ENCODE assay signal across 8 mouse cellular contexts in the genomic region with DNA sequence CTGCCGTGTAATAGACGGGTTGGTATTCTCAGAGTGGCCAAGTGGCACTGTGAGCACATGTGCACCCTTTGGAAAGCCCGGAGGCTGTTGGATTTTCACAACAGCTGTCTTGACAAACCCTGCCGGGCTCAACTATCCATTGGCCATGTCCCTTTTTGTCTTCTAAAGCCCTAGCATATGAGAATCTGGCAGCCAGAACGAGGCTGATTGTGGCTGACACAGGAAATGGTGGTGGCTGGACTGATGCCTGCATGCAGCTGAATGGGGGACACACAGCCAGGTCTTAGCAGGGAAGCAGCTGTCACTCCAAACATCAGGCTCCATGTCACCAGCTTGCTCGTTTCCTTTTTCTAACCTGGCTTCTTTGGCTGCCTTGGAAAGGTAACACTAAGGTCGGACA. TPM values are rescaled to one million over a fixed set of nuclear protein-coding genes. Genes with fewer than 3 reads are reported as not detected.
DNase-seq lines count a peak whose midpoint lies in the region; ATAC-seq and TF ChIP-seq lines count a peak whose summit lies in the region.

No protein-coding gene starts in this region.

- no peak for TF ChIP-seq POLR2A in limb, embryonic 14.5 days (IDR thresholded peaks at IDR 0.05; ENCODE audit: borderline replicate concordance, extremely low read depth, insufficient read depth, insufficient read length)

- no peak overlapping the region for H3K4me3 ChIP-seq in limb, embryonic 14.5 days (replicated peaks; ENCODE audit: low read length)
- H3K4me3 ChIP-seq in limb, embryonic 10.5 days: no peak overlapping the region
- no peak overlapping the region for H3K4me3 ChIP-seq in heart, embryonic 16.5 days (ENCODE audit: low read length)
- no peak overlapping the region for H3K4me3 ChIP-seq in lung, embryonic 16.5 days (ENCODE audit: low read length)
- H3K4me3 ChIP-seq in intestine, embryonic 15.5 days (replicated peaks): no peak overlapping the region

- H3K36me3 ChIP-seq in limb, embryonic 14.5 days (ENCODE audit: control insufficient read depth, insufficient read depth, low read length): no peaks in the 10 kb centered on the region
- H3K36me3 ChIP-seq in limb, embryonic 10.5 days: peaks cover 5% of the 10 kb centered on the region
- H3K36me3 ChIP-seq in heart, embryonic 16.5 days (ENCODE audit: control insufficient read depth, insufficient read depth): no peaks in the 10 kb centered on the region
- peaks cover under 1% of the 10 kb centered on the region; the same call in 1 of the 2 replicates for H3K36me3 ChIP-seq in lung, embryonic 16.5 days (ENCODE audit: control insufficient read depth, insufficient read depth, low read length)
- no peaks in the 10 kb centered on the region for H3K36me3 ChIP-seq in intestine, embryonic 15.5 days

- no peak overlapping the region for H3K27ac ChIP-seq in limb, embryonic 14.5 days (replicated peaks; ENCODE audit: low read depth, low read length)
- H3K27ac ChIP-seq in limb, embryonic 10.5 days: no peak overlapping the region
- H3K27ac ChIP-seq in heart, embryonic 16.5 days (ENCODE audit: low read length): peak overlapping the region; percentile 96
- H3K27ac ChIP-seq in lung, embryonic 16.5 days (ENCODE audit: low read length): peak overlapping the region; percentile 25; the same call in 1 of the 2 replicates
- no peak overlapping the region for H3K27ac ChIP-seq in intestine, embryonic 15.5 days

- H3K9ac ChIP-seq in limb, embryonic 14.5 days (ENCODE audit: low read depth, low read length, severe bottlenecking): no peak overlapping the region
- no peak overlapping the region for H3K9ac ChIP-seq in heart, embryonic 16.5 days (ENCODE audit: low read length)
- H3K9ac ChIP-seq in lung, embryonic 16.5 days (ENCODE audit: low read length): no peak overlapping the region
- H3K9ac ChIP-seq in intestine, embryonic 15.5 days: no peak overlapping the region

- peak; percentile 54 for DNase-seq in limb, embryonic 14.5 days (ENCODE audit: low spot score)
- no peak for DNase-seq in limb, embryonic 10.5 days (ENCODE audit: low spot score)
- DNase-seq in cerebellum, adult 9-11 months: peak; percentile 65
- no peak for DNase-seq in embryo, embryonic 11 days
- no peak for DNase-seq in MN1 (ENCODE audit: low spot score)

- H3K4me2 ChIP-seq in limb, embryonic 14.5 days (replicated peaks; ENCODE audit: low read depth, low read length, severe bottlenecking): no peak overlapping the region
- H3K4me2 ChIP-seq in heart, embryonic 16.5 days (ENCODE audit: low read depth, low read length): peak overlapping the region; percentile 77; the same call in 1 of the 2 replicates
- H3K4me2 ChIP-seq in lung, embryonic 16.5 days (ENCODE audit: low read depth, low read length): peak overlapping the region; percentile 33; the same call in 1 of the 2 replicates
- no peak overlapping the region; the same call in 1 of the 2 replicates for H3K4me2 ChIP-seq in intestine, embryonic 15.5 days (replicated peaks)

- H3K4me1 ChIP-seq in limb, embryonic 14.5 days (ENCODE audit: control insufficient read depth, insufficient read depth, low read length): peaks cover 10% of the 10 kb centered on the region; the same call in 1 of the 2 replicates
- peaks cover 42% of the 10 kb centered on the region for H3K4me1 ChIP-seq in limb, embryonic 10.5 days
- peaks cover 35% of the 10 kb centered on the region for H3K4me1 ChIP-seq in heart, embryonic 16.5 days (ENCODE audit: control insufficient read depth, insufficient read depth, low read length)
- peaks cover 30% of the 10 kb centered on the region for H3K4me1 ChIP-seq in lung, embryonic 16.5 days (replicated peaks; ENCODE audit: control insufficient read depth, insufficient read depth, low read length)
- H3K4me1 ChIP-seq in intestine, embryonic 15.5 days (replicated peaks): peaks cover 18% of the 10 kb centered on the region

- 47% methylated on average over 7 of the region's 7 CpGs for WGBS in limb, embryonic 14.5 days
- WGBS in limb, embryonic 10.5 days: 66% methylated on average over 7 of the region's 7 CpGs
- 20% methylated on average over 7 of the region's 7 CpGs for WGBS in heart, embryonic 16.5 days
- WGBS in lung, embryonic 16.5 days: 20% methylated on average over 7 of the region's 7 CpGs
- 55% methylated on average over 7 of the region's 7 CpGs for WGBS in intestine, embryonic 15.5 days

- no peaks in the 10 kb centered on the region for H3K9me3 ChIP-seq in limb, embryonic 14.5 days (ENCODE audit: control insufficient read depth, low read length)
- no peaks in the 10 kb centered on the region for H3K9me3 ChIP-seq in limb, embryonic 10.5 days (replicated peaks)
- H3K9me3 ChIP-seq in heart, embryonic 16.5 days (replicated peaks; ENCODE audit: control insufficient read depth, low read length): no peaks in the 10 kb centered on the region
- H3K9me3 ChIP-seq in lung, embryonic 16.5 days (ENCODE audit: control insufficient read depth, low read length): no peaks in the 10 kb centered on the region
- no peaks in the 10 kb centered on the region for H3K9me3 ChIP-seq in intestine, embryonic 15.5 days

- H3K27me3 ChIP-seq in limb, embryonic 14.5 days (ENCODE audit: control insufficient read depth, insufficient read depth, low read length): no peaks in the 10 kb centered on the region
- no peaks in the 10 kb centered on the region for H3K27me3 ChIP-seq in limb, embryonic 10.5 days (ENCODE audit: low read depth, poor library complexity, severe bottlenecking)
- H3K27me3 ChIP-seq in heart, embryonic 16.5 days (ENCODE audit: control insufficient read depth, insufficient read depth, low read length): no peaks in the 10 kb centered on the region
- no peaks in the 10 kb centered on the region for H3K27me3 ChIP-seq in lung, embryonic 16.5 days (ENCODE audit: control insufficient read depth, insufficient read depth, low read depth, low read length)
- H3K27me3 ChIP-seq in intestine, embryonic 15.5 days (replicated peaks): no peaks in the 10 kb centered on the region

- ATAC-seq in limb, embryonic 14.5 days (ENCODE audit: low FRiP score, low read depth): no peak
- ATAC-seq in heart, embryonic 16.5 days (replicated peaks; ENCODE audit: extremely low read depth, insufficient read depth, low FRiP score): no peak
- ATAC-seq in lung, embryonic 16.5 days (ENCODE audit: low read depth): no peak
- ATAC-seq in intestine, embryonic 15.5 days: no peak

RNA-seq across cellular contexts. Expression of gene Prkar1a, which starts 0.7 kb away (rescaled TPM):
- 194 and 204 TPM in 2 replicates for polyA plus RNA-seq in limb, embryonic 14.5 days (2012; rRNA removed)
- 359 and 369 TPM in 2 replicates for polyA plus RNA-seq in limb, embryonic 14.5 days (2014; fragmentation: Nextera tagmentation; extraction: Ambion mirVana)
- 290 and 338 TPM in 2 replicates for polyA plus RNA-seq in limb, embryonic 10.5 days (2016; fragmentation: Nextera tagmentation; extraction: Ambion mirVana)
- 455 and 485 TPM in 2 replicates for polyA plus RNA-seq in heart, embryonic 16.5 days (2015; fragmentation: Nextera tagmentation; extraction: Ambion mirVana)
- 393 and 407 TPM in 2 replicates for polyA plus RNA-seq in lung, embryonic 16.5 days (2015; fragmentation: Nextera tagmentation; extraction: Ambion mirVana)
- 270 and 286 TPM in 2 replicates for polyA plus RNA-seq in intestine, embryonic 15.5 days (2015; fragmentation: Nextera tagmentation; extraction: Ambion mirVana)

RNA-seq across cellular contexts. Expression of gene Wipi1, which starts 36.7 kb away (rescaled TPM):
- polyA plus RNA-seq in limb, embryonic 14.5 days (2012; rRNA removed): 37.5 and 38.1 TPM in 2 replicates
- polyA plus RNA-seq in limb, embryonic 14.5 days (2014; fragmentation: Nextera tagmentation; extraction: Ambion mirVana): 36.9 and 37.9 TPM in 2 replicates
- polyA plus RNA-seq in limb, embryonic 10.5 days (2016; fragmentation: Nextera tagmentation; extraction: Ambion mirVana): 33.3 and 42.3 TPM in 2 replicates
- polyA plus RNA-seq in heart, embryonic 16.5 days (2015; fragmentation: Nextera tagmentation; extraction: Ambion mirVana): 51.6 and 55.3 TPM in 2 replicates
- 44.2 and 46.4 TPM in 2 replicates for polyA plus RNA-seq in lung, embryonic 16.5 days (2015; fragmentation: Nextera tagmentation; extraction: Ambion mirVana)
- 27.4 and 30.4 TPM in 2 replicates for polyA plus RNA-seq in intestine, embryonic 15.5 days (2015; fragmentation: Nextera tagmentation; extraction: Ambion mirVana)

Comparison
In these comparisons a context has a peak if more than half of its experiments do, and no peak if none do; other contexts are left out.
1. DNase-seq: peak in limb, embryonic 14.5 days (single experiment) and cerebellum, adult 9-11 months (single experiment); none in limb, embryonic 10.5 days (single experiment), embryo, embryonic 11 days (single experiment) and MN1 (single experiment).
2. H3K27ac ChIP-seq: peak in heart, embryonic 16.5 days (single experiment) and lung, embryonic 16.5 days (single experiment); none in limb, embryonic 14.5 days (single experiment), limb, embryonic 10.5 days (single experiment) and intestine, embryonic 15.5 days (single experiment).
3. H3K4me2 ChIP-seq: peak in heart, embryonic 16.5 days (single experiment) and lung, embryonic 16.5 days (single experiment); none in limb, embryonic 14.5 days (single experiment) and intestine, embryonic 15.5 days (single experiment).